Mouse (Mus musculus) common myeloid progenitor, adult 5-6 weeks (primary cell): ENCODE data around the gene Hmcn1. TPM values are rescaled to one million over a fixed set of nuclear protein-coding genes. Genes with fewer than 3 reads are reported as not detected.

ENCODE experiments used
- ATAC-seq: replicated peaks from 2 replicates; pipeline ENCODE4 v1.8.0; 2016; ENCODE audit warnings: low read depth, mild to moderate bottlenecking, moderate TSS enrichment, inconsistent platforms; ENCODE audit not compliant: poor library complexity, severe bottlenecking
- total RNA-seq: library from RNA; stranded (forward); fragments of 200-1000, 187-1606 nt; gene quantifications from 2 replicates; pipeline ENCODE4 v1.2.3, GENCODE M21; 2017

Gene Hmcn1
- total RNA-seq, 1 experiment from 2014 or later = not detected

- ATAC-seq = no peak
Measured at GRCm38 (mm10) chr1:150742376-150743087, 250.7 kb downstream of the Hmcn1 start.

- no peak for ATAC-seq
Measured at GRCm38 (mm10) chr1:150711438-150711837, 281.8 kb downstream of the Hmcn1 start.

GRCm38 (mm10) chr1:150706502-150706901 lies 286.7 kb downstream of the Hmcn1 start:
- no peak for ATAC-seq

- ATAC-seq = no peak
Measured at GRCm38 (mm10) chr1:150697749-150698148, 295.5 kb downstream of the Hmcn1 start.

GRCm38 (mm10) chr1:150682044-150682443 lies 311.2 kb downstream of the Hmcn1 start:
- no peak for ATAC-seq

- no peak for ATAC-seq
Measured at GRCm38 (mm10) chr1:150681433-150681832, 311.8 kb downstream of the Hmcn1 start.

- no peak for ATAC-seq
Measured at GRCm38 (mm10) chr1:150681006-150681405, 312.2 kb downstream of the Hmcn1 start.

- no peak for ATAC-seq
Measured at GRCm38 (mm10) chr1:150680345-150680744, 312.9 kb downstream of the Hmcn1 start.

- no peak for ATAC-seq
Measured at GRCm38 (mm10) chr1:150645314-150645713, 347.9 kb downstream of the Hmcn1 start.

- no peak for ATAC-seq
Measured at GRCm38 (mm10) chr1:150639522-150639921, 353.7 kb downstream of the Hmcn1 start.

GRCm38 (mm10) chr1:150632506-150632905 lies 360.7 kb downstream of the Hmcn1 start:
- 0 out of 2 replicates have a peak, but pooled peaks have one; percentile 32 for ATAC-seq

- no peak for ATAC-seq
Measured at GRCm38 (mm10) chr1:150631856-150632171, 361.4 kb downstream of the Hmcn1 start.

- no peak for ATAC-seq
Measured at GRCm38 (mm10) chr1:150631035-150631855, 362.0 kb downstream of the Hmcn1 start.

- ATAC-seq = no peak
Measured at GRCm38 (mm10) chr1:150623226-150623625, 370.0 kb downstream of the Hmcn1 start.

- ATAC-seq = no peak
Measured at GRCm38 (mm10) chr1:150610539-150610938, 382.7 kb downstream of the Hmcn1 start.

GRCm38 (mm10) chr1:150606173-150606572 lies 387.1 kb downstream of the Hmcn1 start:
- no peak for ATAC-seq

GRCm38 (mm10) chr1:150593614-150594013 lies 399.6 kb downstream of the Hmcn1 start:
- no peak for ATAC-seq

GRCm38 (mm10) chr1:150591253-150591652 lies 402.0 kb downstream of the Hmcn1 start:
- peak; percentile 79 for ATAC-seq

- ATAC-seq = no peak
Measured at GRCm38 (mm10) chr1:150587410-150587809, 405.8 kb downstream of the Hmcn1 start.

GRCm38 (mm10) chr1:150584477-150584876 lies 408.8 kb downstream of the Hmcn1 start:
- no peak for ATAC-seq

GRCm38 (mm10) chr1:150583734-150584133 lies 409.5 kb downstream of the Hmcn1 start:
- no peak for ATAC-seq
